Mouse (Mus musculus) heart, postnatal 25 days (tissue): ENCODE results near the gene Rnf223. TPM values are rescaled to one million over a fixed set of nuclear protein-coding genes. Genes with fewer than 3 reads are reported as not detected.

Source experiments
- DNase-seq: peaks from one replicate; pipeline ENCODE4 v3.0.0; 2022; ENCODE audit warnings: low spot score
- intact Hi-C: fragments of 180-260 bp; cut with DNase I; formaldehyde crosslinking; loops from one replicate; pipeline ENCODE4 v1.15.1; 2025
- total RNA-seq, 2 experiments: library from RNA; stranded (reverse); gene quantifications; 2 replicates each; pipeline ENCODE4 v1.2.3; 2021

Rnf223 gene
- under 1 TPM in 1 of 2 experiments, not detected in 1; 0.10 TPM for total RNA-seq

GRCm38 (mm10) chr4:156130436-156130835 is at the start of gene Rnf223:
Gene Rnf223 (plus strand): TSS chr4:156130513.
- no peak for DNase-seq
- intact Hi-C loops: no loop called here

- DNase-seq: no peak
- intact Hi-C loops: no loop called here
These were observed 47.6 kb upstream of the Rnf223 start for GRCm38 (mm10) chr4:156082621-156083234.

- no peak for DNase-seq
- intact Hi-C loops: no loop called here
These were observed 47.0 kb upstream of the Rnf223 start for GRCm38 (mm10) chr4:156083348-156083747.

GRCm38 (mm10) chr4:156084096-156084879 is 46.0 kb upstream of the Rnf223 start:
- intact Hi-C loops: no loop called here
- no peak for DNase-seq

GRCm38 (mm10) chr4:156085256-156085655 is 45.1 kb upstream of the Rnf223 start:
- DNase-seq: no peak
- intact Hi-C loops: no loop called here

GRCm38 (mm10) chr4:156087398-156088087 is 42.8 kb upstream of the Rnf223 start:
- intact Hi-C loops: no loop called here
- no peak for DNase-seq

GRCm38 (mm10) chr4:156091236-156091635 is 39.1 kb upstream of the Rnf223 start:
- intact Hi-C loops: no loop called here
- DNase-seq: no peak

- intact Hi-C loops: no loop called here
- DNase-seq: no peak
These were observed 37.5 kb upstream of the Rnf223 start for GRCm38 (mm10) chr4:156092765-156093164.

- no peak for DNase-seq
- intact Hi-C loops: no loop called here
These were observed 36.6 kb upstream of the Rnf223 start for GRCm38 (mm10) chr4:156093758-156094157.

- DNase-seq: no peak
- intact Hi-C loops: no loop called here
These were observed 34.1 kb upstream of the Rnf223 start for GRCm38 (mm10) chr4:156096191-156096590.

- intact Hi-C loops: no loop called here
- no peak for DNase-seq
These were observed 32.4 kb upstream of the Rnf223 start for GRCm38 (mm10) chr4:156097770-156098366.

- intact Hi-C loops: no loop called here
- DNase-seq: no peak
These were observed 30.9 kb upstream of the Rnf223 start for GRCm38 (mm10) chr4:156099427-156099826.

GRCm38 (mm10) chr4:156100501-156100900 is 29.8 kb upstream of the Rnf223 start:
- intact Hi-C loops: loop anchor here (2.0 kb wide), 1 partner anchor 142 kb away; no protein-coding TSS in a partner anchor
- no peak for DNase-seq

GRCm38 (mm10) chr4:156101481-156101903 is 28.8 kb upstream of the Rnf223 start:
- DNase-seq: no peak
- intact Hi-C loops: loop anchor here (2.0 kb wide), 1 partner anchor 143 kb away; no protein-coding TSS in a partner anchor

- no peak for DNase-seq
- intact Hi-C loops: no loop called here
These were observed 27.0 kb upstream of the Rnf223 start for GRCm38 (mm10) chr4:156103342-156103741.

GRCm38 (mm10) chr4:156108606-156109546 is 21.4 kb upstream of the Rnf223 start:
- intact Hi-C loops: loop anchor here (2.0 kb wide), 1 partner anchor 76 kb away; no protein-coding TSS in a partner anchor
- no peak for DNase-seq

- intact Hi-C loops: loop anchor here (2.0 to 5.0 kb wide), 3 partner anchors 77 to 123 kb away; partner anchors contain the start of genes Agrn and Plekhn1
- DNase-seq: peak; percentile 95
These were observed 20.6 kb upstream of the Rnf223 start, which contains the start of gene 9430015G10Rik for GRCm38 (mm10) chr4:156109570-156110331. Gene 9430015G10Rik (plus strand): TSS chr4:156109982.

GRCm38 (mm10) chr4:156124077-156124476 is 6.2 kb upstream of the Rnf223 start:
- intact Hi-C loops: no loop called here
- DNase-seq: no peak
